Mouse (Mus musculus): ENCODE measurements around the gene Serpina3m.

GRCm38 (mm10) chr12:104345707-104346106, 7.4 kb downstream of the Serpina3m start:
- no peak for TF ChIP-seq CTCF (IDR thresholded peaks at IDR 0.05)
- no peak for TF ChIP-seq EP300 (IDR thresholded peaks at IDR 0.05)
